Mouse (Mus musculus): ENCODE measurements around the gene Zcchc7.

The Zcchc7 gene

GRCm38 (mm10) chr4:44965175-44965574, 209.5 kb downstream of the Zcchc7 start:
- DNase-seq (ENCODE audit: low read depth, low spot score): no peak

DNA sequence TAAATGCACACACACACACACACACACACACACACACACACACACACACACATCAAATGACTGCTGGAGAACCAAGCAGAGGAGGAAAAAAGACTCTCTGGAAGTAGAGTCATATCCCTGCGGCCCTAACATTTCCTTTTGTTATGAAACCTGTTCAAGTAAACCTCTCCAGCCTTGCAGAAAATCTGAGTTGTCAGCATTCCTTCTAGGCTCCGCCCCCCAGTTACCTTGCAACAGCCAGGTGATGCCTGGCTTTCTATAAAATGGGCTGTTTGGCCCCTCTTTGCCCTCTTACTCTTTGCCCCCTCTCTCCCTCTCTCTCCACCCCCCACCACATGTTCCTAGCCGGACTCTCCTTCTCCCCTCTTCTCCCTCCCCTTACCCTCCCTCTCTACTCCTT, 210.1 kb downstream of the Zcchc7 start:
- no peak for DNase-seq (ENCODE audit: low read depth, low spot score)

DNA sequence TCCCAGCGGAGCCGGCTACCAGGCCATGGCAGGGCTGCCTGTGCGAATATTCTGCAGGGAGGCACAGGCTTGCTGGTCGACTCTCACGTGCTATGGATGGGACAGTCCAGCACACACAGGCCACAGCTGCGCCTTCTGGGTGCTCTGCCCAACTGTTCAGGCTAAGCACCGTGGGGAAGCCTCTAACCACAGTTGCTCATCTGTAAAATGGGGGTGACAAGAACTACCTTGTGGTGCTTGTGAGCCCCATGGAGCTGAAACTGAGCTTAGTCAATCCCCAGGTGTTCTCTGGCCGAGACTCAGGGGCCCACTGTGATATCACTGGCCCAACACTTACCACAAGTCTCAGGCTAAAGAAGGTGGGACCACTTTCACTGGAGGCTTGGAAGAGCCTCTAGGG, 211.7 kb downstream of the Zcchc7 start:
- DNase-seq (ENCODE audit: low read depth, low spot score): no peak

GRCm38 (mm10) chr4:44970056-44970455, 214.4 kb downstream of the Zcchc7 start:
- DNase-seq (ENCODE audit: low read depth, low spot score): no peak

DNA sequence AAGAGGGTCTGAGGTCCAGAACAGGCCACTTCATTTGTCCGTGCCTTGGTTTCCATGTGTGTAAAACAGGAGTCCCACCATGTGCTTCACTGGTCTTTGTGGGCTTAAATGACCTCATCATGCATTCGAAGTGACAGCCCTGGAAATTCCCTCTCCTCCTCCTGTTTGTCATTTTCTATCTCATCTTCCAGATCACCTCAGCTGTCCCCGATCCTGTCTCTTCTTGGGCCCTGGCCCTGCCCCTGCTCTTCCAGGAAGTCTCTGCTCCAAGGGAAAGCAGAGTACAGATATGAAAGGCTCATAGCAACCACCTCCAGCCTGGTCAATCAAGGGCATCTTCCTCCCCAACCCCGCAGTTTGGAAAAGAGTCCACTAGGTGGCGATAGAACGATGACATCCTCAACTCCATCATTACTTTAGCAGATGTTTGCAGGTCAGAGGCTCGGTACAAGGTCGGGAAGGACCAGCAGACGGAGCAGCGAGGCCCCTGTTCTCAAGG, 215.0 kb downstream of the Zcchc7 start:
- DNase-seq (ENCODE audit: low read depth, low spot score): peak; percentile 79

DNA sequence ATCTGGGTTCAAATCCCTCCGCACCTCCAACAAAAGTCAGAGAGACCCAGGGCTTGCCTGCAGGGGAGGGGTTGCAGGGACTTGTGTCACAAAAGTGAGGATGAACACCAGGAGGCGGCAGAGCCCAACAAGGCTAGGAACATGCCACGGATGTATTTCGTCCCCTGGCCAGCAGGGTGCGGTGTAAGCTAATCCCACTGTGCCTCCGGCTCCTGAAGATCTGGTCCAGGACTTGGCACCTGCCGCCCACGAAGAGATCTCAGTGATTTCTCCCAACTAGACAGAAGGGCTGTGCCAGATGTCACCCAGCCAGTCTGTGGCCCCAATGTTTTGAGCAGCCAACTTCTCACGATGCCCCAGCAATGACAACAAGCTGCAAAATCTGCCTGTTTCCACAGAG, 217.8 kb downstream of the Zcchc7 start:
- peak; percentile 89 for DNase-seq (ENCODE audit: low read depth, low spot score)

DNA sequence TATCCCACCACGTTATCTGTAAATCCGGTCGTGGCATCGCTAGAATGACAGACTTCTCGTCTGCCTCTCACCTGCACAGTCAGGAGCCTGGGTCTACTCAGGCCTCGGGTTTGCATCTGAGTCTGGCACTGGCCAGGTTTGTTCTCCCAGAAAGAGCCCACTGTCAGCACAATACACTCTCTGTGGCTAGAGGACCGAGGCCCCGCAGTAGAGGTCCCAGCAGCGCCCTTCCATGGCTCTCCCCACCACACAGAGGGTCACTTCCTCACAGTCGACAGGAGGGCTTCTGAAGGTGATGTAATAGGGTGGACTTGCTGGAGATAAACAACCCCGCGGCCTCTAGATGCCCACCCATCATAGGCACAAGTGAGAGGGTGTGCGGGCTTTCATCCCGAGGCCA, 218.2 kb downstream of the Zcchc7 start:
- DNase-seq (ENCODE audit: low read depth, low spot score): no peak

GRCm38 (mm10) chr4:44974331-44974730, 218.7 kb downstream of the Zcchc7 start:
- no peak for DNase-seq (ENCODE audit: low read depth, low spot score)

DNA sequence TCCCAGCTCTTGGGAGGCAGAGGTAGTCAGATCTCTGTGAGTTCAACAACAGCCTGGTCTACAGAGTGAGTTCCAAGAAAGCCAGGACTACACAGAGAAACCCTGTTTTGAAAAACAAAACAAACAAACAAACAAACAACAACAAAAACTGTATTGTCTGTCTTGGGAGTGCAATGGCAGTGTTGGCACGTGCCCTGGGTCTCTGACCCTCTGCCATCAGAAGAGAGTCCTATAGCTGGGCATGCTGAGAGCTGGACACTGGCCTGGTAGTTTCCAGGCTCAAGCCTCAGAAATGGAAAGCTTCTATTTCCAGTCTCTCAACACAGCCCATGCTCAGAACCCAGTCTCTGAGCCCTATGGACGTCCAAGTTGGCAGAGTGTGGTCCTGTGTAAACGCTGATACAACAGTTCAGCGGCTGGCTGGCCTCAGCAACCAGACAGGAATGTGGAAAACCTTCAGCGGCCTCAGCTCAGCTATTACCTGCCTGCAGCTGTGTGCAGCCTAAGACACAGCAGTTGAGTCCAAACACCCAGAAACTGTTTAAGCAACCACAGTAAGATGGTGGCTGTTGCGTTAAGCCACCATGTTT, 220.4 kb downstream of the Zcchc7 start:
- no peak for DNase-seq (ENCODE audit: low read depth, low spot score)

- DNase-seq (ENCODE audit: low read depth, low spot score): no peak
Observed at GRCm38 (mm10) chr4:44976921-44977710, 221.4 kb downstream of the Zcchc7 start.

GRCm38 (mm10) chr4:44978175-44978574, 222.5 kb downstream of the Zcchc7 start:
- DNase-seq (ENCODE audit: low read depth, low spot score): no peak

DNA sequence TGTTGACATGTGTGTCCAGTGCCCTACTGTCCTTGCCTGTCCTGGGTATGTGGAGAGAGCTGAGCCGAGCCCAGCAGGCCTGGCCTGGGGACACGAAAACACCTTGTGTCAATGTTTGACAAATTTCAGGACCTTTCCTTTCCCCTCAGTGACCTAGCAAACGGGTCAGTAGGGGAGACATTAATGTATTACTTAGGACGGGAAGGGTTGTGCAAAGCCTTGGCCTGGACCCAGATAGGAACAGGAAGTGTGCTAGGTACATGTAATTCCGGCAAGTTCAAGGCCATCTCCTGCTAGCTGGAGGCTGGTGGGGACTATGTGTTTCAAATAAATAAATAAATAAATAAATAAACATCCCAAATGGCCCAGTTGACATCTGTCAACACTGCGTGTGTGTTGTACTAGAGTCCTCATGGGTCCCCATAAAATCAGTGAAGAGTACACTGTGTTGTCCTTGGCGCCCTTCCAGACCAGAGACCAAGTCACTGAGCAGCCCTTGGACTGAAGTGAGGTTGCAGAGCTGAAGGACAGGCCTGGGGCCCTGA, 224.2 kb downstream of the Zcchc7 start:
- no peak for DNase-seq (ENCODE audit: low read depth, low spot score)

DNA sequence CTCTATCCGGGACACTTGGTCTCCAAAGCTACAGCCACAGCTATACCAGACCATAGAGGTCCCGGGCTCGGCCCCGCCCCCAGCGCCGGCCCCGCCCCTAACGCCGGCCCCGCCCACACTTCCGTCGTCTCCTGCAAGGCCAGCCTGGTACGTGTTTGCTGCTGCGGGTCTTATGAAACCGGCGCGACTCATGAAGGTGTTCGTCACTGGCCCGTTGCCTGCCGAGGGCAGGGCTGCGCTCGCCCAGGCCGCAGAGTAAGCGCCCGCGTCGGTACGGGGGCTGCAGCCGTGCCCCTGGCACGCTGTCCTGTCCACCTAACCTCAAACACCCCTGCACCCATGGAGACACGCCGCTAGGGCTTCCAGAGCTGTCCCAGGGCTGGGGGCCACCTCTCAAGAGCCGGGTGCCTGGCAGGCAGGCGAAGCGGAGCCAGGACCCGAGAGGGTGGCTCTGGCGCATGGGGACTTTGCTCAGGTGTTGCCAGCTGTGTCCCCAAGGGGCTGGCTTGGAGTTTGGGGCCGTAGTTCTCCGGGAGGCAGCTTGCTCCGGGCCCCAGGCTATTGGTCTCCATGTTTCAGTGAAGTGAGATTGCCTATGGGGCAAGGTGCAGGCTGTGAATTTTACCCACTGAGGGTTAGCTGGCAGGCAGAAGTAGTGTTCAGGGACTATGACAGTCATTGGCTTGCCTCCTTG, 225.8 kb downstream of the Zcchc7 start, which contains the start of gene Grhpr:
TSS of gene Grhpr (plus strand) at position 116 of the 694 bp plus-strand sequence.
- DNase-seq (ENCODE audit: low read depth, low spot score): peak; percentile 86

Data from 3T3-L1 (cell line).